Mouse (Mus musculus) MEL (cell line): ENCODE measurements around the gene Mmab.

Experiments used
- CTCF ChIP-seq, 3 experiments: IDR thresholded peaks in 2 of 3; conservative IDR thresholded peaks in 1 of 3; 2 replicates each; pipeline ENCODE4 v1.5.1; 2011 to 2012; ENCODE audit warnings: low read length in 3 of 3, low read depth in 2 of 3, mild to moderate bottlenecking in 2 of 3, improper control_type of control experiment in 1 of 3, inconsistent platforms in 1 of 3, mixed read lengths in 1 of 3, moderate library complexity in 1 of 3; ENCODE audit not compliant: control insufficient read depth in 1 of 3, insufficient read depth in 1 of 3, poor library complexity in 1 of 3, severe bottlenecking in 1 of 3
- GABPA ChIP-seq: IDR thresholded peaks from 2 replicates; pipeline ENCODE4 v1.6.1; 2012; ENCODE audit warnings: low read depth, mild to moderate bottlenecking, inconsistent platforms, low read length, improper control_type of control experiment, moderate library complexity
- GATA1 ChIP-seq: IDR thresholded peaks from 2 replicates; pipeline ENCODE4 v1.6.1; 2011; ENCODE audit warnings: low read depth, low read length, improper control_type of control experiment
- MAFK ChIP-seq: IDR thresholded peaks from 2 replicates; pipeline ENCODE4 v1.6.1; 2011; ENCODE audit warnings: low read depth, mild to moderate bottlenecking, low read length, improper control_type of control experiment, borderline replicate concordance
- MAZ ChIP-seq: IDR thresholded peaks from 2 replicates; pipeline ENCODE4 v1.6.1; 2012; ENCODE audit warnings: low read depth, mild to moderate bottlenecking, inconsistent platforms, low read length, improper control_type of control experiment
- MEF2A ChIP-seq: IDR thresholded peaks from 2 replicates; pipeline ENCODE4 v1.6.1; 2014; ENCODE audit warnings: low read depth, mild to moderate bottlenecking, inconsistent platforms, low read length, improper control_type of control experiment; ENCODE audit not compliant: poor library complexity, insufficient replicate concordance, severe bottlenecking; ENCODE audit errors: extremely low read depth
- NELFE ChIP-seq: IDR thresholded peaks from 2 replicates; pipeline ENCODE4 v1.6.1; 2011; ENCODE audit warnings: low read depth, low read length, improper control_type of control experiment
- POLR2A ChIP-seq, 2 experiments: IDR thresholded peaks; 2 replicates each; pipeline ENCODE4 v1.6.1; 2011 to 2012; ENCODE audit warnings: low read length in 2 of 2, mild to moderate bottlenecking in 2 of 2, control low read depth in 1 of 2, improper control_type of control experiment in 1 of 2, low read depth in 1 of 2, moderate library complexity in 1 of 2; ENCODE audit not compliant: control insufficient read depth in 1 of 2, insufficient read depth in 1 of 2, poor library complexity in 1 of 2
- POLR2AphosphoS5 ChIP-seq: IDR thresholded peaks from 2 replicates; pipeline ENCODE4 v1.6.1; 2012; ENCODE audit warnings: low read depth, borderline replicate concordance, mild to moderate bottlenecking, inconsistent platforms, low read length, moderate library complexity, mixed read lengths
- SIN3A ChIP-seq: IDR thresholded peaks from 2 replicates; pipeline ENCODE4 v1.6.1; 2012; ENCODE audit warnings: low read length, improper control_type of control experiment, inconsistent platforms
- TAL1 ChIP-seq: IDR thresholded peaks from 2 replicates; pipeline ENCODE4 v1.6.1; 2012; ENCODE audit warnings: mild to moderate bottlenecking, inconsistent platforms, low read length, moderate library complexity, mixed read lengths
- TCF12 ChIP-seq: IDR thresholded peaks from 2 replicates; pipeline ENCODE4 v1.6.1; 2014; ENCODE audit warnings: low read depth, mild to moderate bottlenecking, inconsistent platforms, low read length, improper control_type of control experiment, moderate library complexity
- ZMIZ1 ChIP-seq: IDR thresholded peaks from 2 replicates; pipeline ENCODE4 v1.6.1; 2012; ENCODE audit warnings: low read depth, mild to moderate bottlenecking, inconsistent platforms, low read length, improper control_type of control experiment, moderate library complexity

DNA sequence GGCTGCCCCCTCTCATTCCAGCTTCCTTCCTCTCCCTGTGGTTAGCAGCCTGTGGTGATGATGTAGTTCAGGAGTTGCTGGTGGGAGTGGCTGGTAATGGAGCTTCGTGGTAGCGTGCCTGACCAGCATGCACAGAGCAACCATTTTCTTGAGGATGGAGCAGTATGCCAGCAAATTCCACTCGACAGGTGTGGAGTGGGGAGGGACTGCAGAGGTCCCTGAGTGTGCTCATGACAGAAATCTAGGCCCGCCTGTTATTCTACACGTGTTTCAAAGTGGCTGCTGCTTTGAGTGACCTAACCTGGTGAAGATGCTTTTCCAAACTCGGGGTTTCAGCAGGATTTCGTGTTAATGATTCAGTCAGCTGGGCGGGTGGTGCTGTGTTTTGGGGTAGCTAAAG, 59.4 kb downstream of the Mmab start:
- TF ChIP-seq POLR2A (IDR thresholded peaks at IDR 0.05; ENCODE audit: control insufficient read depth in 1 of 2, insufficient read depth in 1 of 2, low read depth in 1 of 2, low read length in 2 of 2, poor library complexity in 1 of 2) (no peak), MEF2A (no peak), CTCF (IDR thresholded peaks at IDR 0.05 in 2 of 3, conservative IDR thresholded peaks at IDR 0.05 in 1 of 3; ENCODE audit: control insufficient read depth in 1 of 3, insufficient read depth in 1 of 3, low read depth in 2 of 3, low read length in 3 of 3, poor library complexity in 1 of 3, severe bottlenecking in 1 of 3) (no peak), GATA1 (no peak), NELFE (no peak), TAL1 (no peak), GABPA (no peak), ZMIZ1 (no peak), TCF12 (no peak), MAFK (no peak), POLR2AphosphoS5 (no peak), MAZ (no peak), SIN3A (no peak)
